Comparison of ENCODE assay signal across 14 mouse cellular contexts in genomic region chr17:69006272-69006671, GRCm38 (mm10).
DNase-seq lines count a peak whose midpoint lies in the region; ATAC-seq and TF ChIP-seq lines count a peak whose summit lies in the region.
"Had no signal": no experiment of that assay in that cellular context is flagged by ENCODE, and none has a peak within 500 bp of the region (broad histone marks: within the 10 kb centered on the region; RNA-seq: fewer than 3 reads in every experiment).

No protein-coding gene starts in this region.

- no peak overlapping the region for H3K9ac ChIP-seq in ES-E14 (ENCODE audit: insufficient read depth, low read depth, low read length, poor library complexity, severe bottlenecking)
- no peak overlapping the region for H3K9ac ChIP-seq in liver, embryonic 11.5 days (ENCODE audit: low read depth, low read length)
- H3K9ac ChIP-seq: hindbrain, embryonic 15.5 days; neural tube, embryonic 13.5 days had no signal

- no peaks in the 10 kb centered on the region for H3K4me1 ChIP-seq in ES-E14 (ENCODE audit: control insufficient read depth in 2 of 2, insufficient read depth in 2 of 2, low read length in 2 of 2, poor library complexity in 1 of 2)
- H3K4me1 ChIP-seq in liver, embryonic 11.5 days (replicated peaks; ENCODE audit: control insufficient read depth, insufficient read depth, low read length): no peaks in the 10 kb centered on the region
- H3K4me1 ChIP-seq: hindbrain, embryonic 15.5 days; neural tube, embryonic 13.5 days had no signal

- no peak for ATAC-seq in cerebellum, adult (ENCODE audit: insufficient number of reproducible peaks, low FRiP score, low TSS enrichment)
- peak; percentile 39 for ATAC-seq in liver, embryonic 11.5 days (replicated peaks; ENCODE audit: low FRiP score)

- H3K27ac ChIP-seq in ES-E14 (ENCODE audit: insufficient read depth, low read depth, low read length, poor library complexity, severe bottlenecking): no peak overlapping the region
- no peak overlapping the region for H3K27ac ChIP-seq in liver, embryonic 11.5 days (ENCODE audit: low read depth, low read length)
- H3K27ac ChIP-seq: hindbrain, embryonic 15.5 days; neural tube, embryonic 13.5 days had no signal

- no peaks in the 10 kb centered on the region for H3K27me3 ChIP-seq in liver, embryonic 11.5 days (replicated peaks; ENCODE audit: control insufficient read depth, insufficient read depth, low read length)
- H3K27me3 ChIP-seq: hindbrain, embryonic 15.5 days; neural tube, embryonic 13.5 days had no signal

- in situ Hi-C loops in ES-E14 (cut with MboI; ENCODE audit: low sequenced_read_pairs in 2 of 2, unreplicated experiment in 2 of 2): no loop called here

- 37% methylated on average over 9 of the region's 9 CpGs for WGBS in liver, embryonic 11.5 days

- 0 out of 4 replicates have a peak overlapping the region, but pooled peaks of 1 of the 2 experiments have one; percentile 14 for H3K4me3 ChIP-seq in ES-E14 (ENCODE audit: insufficient read depth in 1 of 2, low read depth in 1 of 2, low read length in 2 of 2, poor library complexity in 1 of 2, severe bottlenecking in 1 of 2)
- H3K4me3 ChIP-seq in liver, embryonic 11.5 days (ENCODE audit: low read depth, low read length): no peak overlapping the region
- H3K4me3 ChIP-seq: erythroblast, embryonic 14.5 days; hindbrain, embryonic 15.5 days; neural tube, embryonic 13.5 days had no signal

- DNase-seq in cerebellum, postnatal 25 days: peak; percentile 6 to 12
- DNase-seq in kidney, postnatal 4 days: peak; percentile 10 to 30
- no peak for DNase-seq in kidney, postnatal 36 days
- peak; percentile 20 for DNase-seq in ES-E14 (ENCODE audit: low read depth, low spot score)
- no peak for DNase-seq in liver, embryonic 11.5 days (ENCODE audit: low spot score)
- no peak for DNase-seq in ovary, postnatal 10 days (ENCODE audit: low spot score)
- DNase-seq in natural killer cell, adult 2 months (ENCODE audit: low spot score in 2 of 2): no peak
- DNase-seq: adrenal gland, postnatal 10 days; cerebellum, adult 11-12 months; thymus, postnatal 14 days had no signal

- no peaks in the 10 kb centered on the region for H3K36me3 ChIP-seq in ES-E14 (ENCODE audit: control insufficient read depth, insufficient read depth, low read length, poor library complexity, severe bottlenecking)
- H3K36me3 ChIP-seq in liver, embryonic 11.5 days (ENCODE audit: control insufficient read depth, insufficient read depth, low read length): no peaks in the 10 kb centered on the region
- H3K36me3 ChIP-seq: hindbrain, embryonic 15.5 days; neural tube, embryonic 13.5 days had no signal

- H3K9me3 ChIP-seq in ES-E14 (ENCODE audit: control insufficient read depth, insufficient read depth, low read depth, low read length): no peaks in the 10 kb centered on the region
- no peaks in the 10 kb centered on the region for H3K9me3 ChIP-seq in liver, embryonic 11.5 days (ENCODE audit: control insufficient read depth, low read length)
- H3K9me3 ChIP-seq: hindbrain, embryonic 15.5 days; neural tube, embryonic 13.5 days had no signal

- H3K4me2 ChIP-seq in liver, embryonic 11.5 days: no peak overlapping the region
- H3K4me2 ChIP-seq: hindbrain, embryonic 15.5 days; neural tube, embryonic 13.5 days had no signal

TF ChIP-seq in ES-E14, 5 proteins besides CTCF, POLR2A, EP300 and RAD21:
- TF ChIP-seq CHD2 (IDR thresholded peaks at IDR 0.05; ENCODE audit: low read depth, low read length) (no peak), HCFC1 (IDR thresholded peaks at IDR 0.05; ENCODE audit: borderline replicate concordance, insufficient read depth, low read length) (no peak), ZC3H11A (IDR thresholded peaks at IDR 0.05; ENCODE audit: borderline replicate concordance, low read depth, low read length) (no peak), ZNF384 (IDR thresholded peaks at IDR 0.05; ENCODE audit: low read depth, low read length) (no peak), MAFK (IDR thresholded peaks at IDR 0.05; ENCODE audit: insufficient read depth, low read depth, low read length) (no peak)

Comparison
In these comparisons a context has a peak if more than half of its experiments do, and no peak if none do; other contexts are left out.
1. DNase-seq: peak in cerebellum, postnatal 25 days (2 of 2), kidney, postnatal 4 days (2 of 2) and ES-E14 (single experiment); none in kidney, postnatal 36 days (0 of 2), liver, embryonic 11.5 days (single experiment), ovary, postnatal 10 days (single experiment) and natural killer cell, adult 2 months (0 of 2).